Mouse (Mus musculus): Measurements from ENCODE around the gene Cenpt.

Gene Cenpt

DNA sequence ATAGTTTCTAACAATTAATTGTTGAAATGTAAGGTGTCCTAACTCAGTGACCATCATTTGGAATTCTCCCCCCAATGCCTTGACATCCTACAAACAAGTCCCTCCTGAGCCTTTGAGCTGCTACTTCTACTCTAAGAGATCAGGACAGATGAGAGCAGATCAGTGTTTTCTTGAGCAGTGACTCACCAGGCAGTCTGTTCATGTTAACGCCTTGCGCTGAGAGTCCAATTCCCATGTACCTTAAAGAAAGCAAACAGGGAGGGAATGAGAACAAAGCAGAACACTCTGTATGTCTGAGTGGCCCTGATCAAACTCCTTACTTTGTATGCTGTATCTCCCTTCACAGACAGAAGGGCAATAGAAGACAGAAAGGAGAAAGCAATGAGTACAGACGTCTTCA, 47.7 kb downstream of the Cenpt start:
- no peak for DNase-seq (ENCODE audit: low spot score)

DNA sequence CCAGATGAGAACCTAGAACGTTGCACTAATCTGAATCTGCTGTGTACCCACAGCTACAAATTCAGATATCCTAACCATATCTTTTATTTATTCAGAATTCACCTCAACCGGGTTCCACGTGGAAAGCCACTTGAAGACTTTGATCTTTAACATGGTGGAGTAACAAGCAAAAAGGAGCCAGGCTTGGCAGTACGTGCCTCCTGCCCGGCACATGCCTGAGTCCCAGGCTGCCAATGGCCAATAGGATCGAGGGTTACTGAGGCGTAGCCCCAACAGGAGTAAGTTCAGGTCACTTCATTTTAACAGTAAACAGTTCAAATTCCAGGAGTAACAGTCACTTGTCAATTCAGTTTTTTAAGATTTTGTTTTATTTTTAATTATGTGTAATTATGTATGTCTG, 48.3 kb downstream of the Cenpt start:
- DNase-seq (ENCODE audit: low spot score) = no peak

DNA sequence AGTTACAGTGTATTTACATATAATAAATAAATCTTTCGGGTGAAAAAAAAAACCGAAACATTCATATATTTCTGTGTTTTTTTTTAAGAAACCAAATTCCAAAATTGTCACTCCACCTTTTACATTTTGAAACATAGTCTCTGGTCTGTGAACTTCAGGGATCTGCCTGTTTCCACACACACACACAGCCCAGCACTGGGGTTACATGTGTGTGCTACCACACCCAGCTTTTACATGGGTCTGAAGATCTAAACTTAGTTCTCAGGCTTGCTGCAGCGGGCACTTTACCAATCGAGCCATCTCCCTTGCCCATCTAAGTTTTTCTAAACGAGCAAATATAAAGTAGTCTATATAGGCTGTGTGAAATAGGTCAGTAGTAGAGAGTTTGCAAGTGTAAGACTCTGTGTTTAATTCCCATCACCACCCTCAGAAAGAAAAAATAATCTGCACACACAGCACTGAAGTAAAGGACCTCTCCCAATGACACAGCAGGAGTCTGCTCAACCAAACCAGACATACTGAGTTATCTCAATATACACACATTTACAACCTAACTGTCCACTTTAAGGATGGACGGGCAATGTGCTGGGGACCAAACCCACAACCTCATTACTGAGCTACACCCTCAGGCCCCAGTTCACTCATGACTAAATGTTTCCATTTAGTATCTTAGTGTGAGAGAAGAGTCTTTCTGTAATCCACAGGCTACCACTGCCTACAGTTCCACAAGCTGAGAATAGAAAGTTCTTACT, 51.7 kb downstream of the Cenpt start:
- no peak for DNase-seq (ENCODE audit: low spot score)

DNA sequence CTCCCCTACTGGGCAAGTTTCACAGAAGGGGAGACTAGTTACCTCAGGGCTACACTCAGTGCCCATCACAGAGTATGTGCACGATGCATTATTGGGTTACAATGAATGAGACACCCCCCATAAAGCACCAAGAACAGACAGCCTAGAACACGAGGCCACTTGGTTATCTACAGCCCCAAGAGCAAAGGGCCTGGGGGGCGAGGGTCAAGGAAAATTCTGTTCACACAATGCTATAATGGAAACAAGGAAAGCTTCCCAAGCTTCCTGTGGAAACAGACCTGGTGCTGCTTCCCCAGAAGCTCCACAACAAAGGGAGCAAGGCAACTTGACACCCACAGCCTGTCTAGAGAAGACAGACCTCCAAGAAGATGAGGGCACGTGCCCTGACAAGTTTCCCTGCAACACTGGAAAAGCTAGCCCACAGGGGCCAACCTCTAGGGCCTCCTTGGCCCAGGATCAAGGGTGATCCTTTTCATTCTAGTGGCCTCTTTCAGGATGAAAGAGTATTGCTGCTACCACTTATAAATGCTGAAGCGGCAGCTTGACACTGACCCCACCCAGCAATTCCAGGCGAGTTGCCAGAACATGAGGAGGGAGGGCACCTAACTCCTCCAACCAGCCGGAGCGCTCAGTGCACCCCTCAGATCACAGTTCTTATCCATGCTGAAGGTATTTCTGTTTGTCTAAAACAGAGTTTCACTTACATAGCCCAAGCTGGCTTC, 53.8 kb downstream of the Cenpt start:
- DNase-seq (ENCODE audit: low spot score) = peak; percentile 20

DNA sequence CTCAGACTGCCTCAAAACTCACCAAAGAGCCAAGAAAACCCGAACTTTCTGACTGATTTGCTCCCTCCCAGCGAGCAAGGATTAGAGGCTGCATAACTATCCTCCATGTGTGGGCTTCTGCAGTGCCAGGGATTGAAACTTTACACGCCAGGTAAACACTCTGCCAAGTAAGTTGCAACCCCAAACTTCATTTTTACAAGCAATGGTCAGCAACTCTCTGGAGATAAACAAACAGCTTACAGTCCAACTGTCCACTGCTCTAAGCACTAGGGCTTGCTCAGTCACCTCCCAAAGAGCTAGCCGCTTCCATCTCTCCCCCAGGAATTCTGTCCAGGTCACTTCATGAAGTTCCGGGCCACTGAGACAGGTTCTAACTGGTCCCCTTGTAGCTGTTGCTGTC, 54.7 kb downstream of the Cenpt start:
- no peak for DNase-seq (ENCODE audit: low spot score)

DNA sequence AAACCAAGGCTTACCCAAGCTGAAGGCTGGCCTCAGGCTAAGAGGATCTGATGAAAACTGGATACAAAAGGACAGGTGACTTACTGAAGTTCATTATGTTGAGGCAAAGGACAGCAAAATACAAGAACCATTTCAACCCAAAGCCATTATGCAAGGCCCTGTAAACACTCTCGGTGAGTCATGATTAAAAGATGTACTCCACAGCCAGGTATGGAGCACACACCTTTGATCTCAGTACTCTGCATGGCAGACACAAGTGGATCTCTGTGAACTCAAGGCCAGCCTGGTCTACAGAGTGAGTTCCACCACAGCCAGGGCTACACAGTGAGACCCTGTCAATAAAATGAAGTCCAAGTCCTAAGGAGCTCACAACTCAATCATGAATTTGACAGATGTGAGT, 57.3 kb downstream of the Cenpt start:
- DNase-seq (ENCODE audit: low spot score) = no peak

All from urinary bladder, postnatal 10 days (tissue).